Mouse (Mus musculus) stomach, embryonic 16.5 days (tissue): ENCODE measurements around the gene Trdn. TPM values are rescaled to one million over a fixed set of nuclear protein-coding genes. Genes with fewer than 3 reads are reported as not detected.

Source experiments
- ATAC-seq: fragments of 200-750 bp; cut with Nextera tagmentation; 2 replicates; pipeline ENCODE4 v1.8.0; 2017; ENCODE audit warnings: moderate number of reproducible peaks, moderate TSS enrichment; ENCODE audit not compliant: insufficient read depth, low FRiP score
- H3K27ac ChIP-seq: fragments of 300-500 bp; sonication (generic); 2 replicates; pipeline ENCODE4 v1.5.1; 2014; ENCODE audit warnings: low read length
- H3K27me3 ChIP-seq: fragments of 300-500 bp; sonication (generic); 2 replicates; pipeline ENCODE4 v1.6.1; 2014; ENCODE audit warnings: low read length, control low read depth, mixed read lengths; ENCODE audit not compliant: control insufficient read depth, insufficient read depth
- H3K36me3 ChIP-seq: fragments of 300-500 bp; sonication (generic); 2 replicates; pipeline ENCODE4 v1.6.1; 2014; ENCODE audit warnings: low read length; ENCODE audit not compliant: control insufficient read depth, insufficient read depth
- H3K4me1 ChIP-seq: fragments of 300-500 bp; sonication (generic); 2 replicates; pipeline ENCODE4 v1.6.1; 2014; ENCODE audit warnings: low read length, control low read depth, mixed read lengths; ENCODE audit not compliant: control insufficient read depth, insufficient read depth
- H3K4me2 ChIP-seq: fragments of 300-500 bp; sonication (generic); 2 replicates; pipeline ENCODE4 v1.6.1; 2014; ENCODE audit warnings: low read depth, low read length, mixed read lengths
- H3K4me3 ChIP-seq: fragments of 300-500 bp; sonication (generic); replicated peaks from 2 replicates; pipeline ENCODE4 v1.5.1; 2014; ENCODE audit warnings: mild to moderate bottlenecking, low read length
- H3K9ac ChIP-seq: fragments of 300-500 bp; sonication (generic); 2 replicates; pipeline ENCODE4 v1.6.1; 2014; ENCODE audit warnings: low read length
- H3K9me3 ChIP-seq: fragments of 300-500 bp; sonication (generic); replicated peaks from 2 replicates; pipeline ENCODE4 v1.6.1; 2016; ENCODE audit warnings: low read length, control low read depth; ENCODE audit not compliant: control insufficient read depth
- WGBS: fragments of 180-500 bp; shearing (Covaris S2); extraction: QIAGEN DNeasy Blood & Tissue Kit; methylation state at CpG from one replicate; pipeline ENCODE4 v1.1.7; 2014; 5-methylcytosine and 5-hydroxymethylcytosine counted together
- polyA plus RNA-seq: library from polyadenylated mRNA; unstranded; fragments of >200 nt; fragmentation: Nextera tagmentation; extraction: Ambion mirVana; gene quantifications from 2 replicates; pipeline ENCODE4 v1.2.1, GENCODE M21; 2015

Trdn gene
- polyA plus RNA-seq, 1 experiment from 2014 or later, result 11.1 TPM

- no peaks in the 10 kb centered on the region for H3K4me1 ChIP-seq
- H3K27ac ChIP-seq, result no peak overlapping the region
- H3K9me3 ChIP-seq, result no peaks in the 10 kb centered on the region
- H3K36me3 ChIP-seq, result no peaks in the 10 kb centered on the region
- H3K4me2 ChIP-seq, result no peak overlapping the region
- no peak for ATAC-seq
- no peak overlapping the region for H3K4me3 ChIP-seq
- no peaks in the 10 kb centered on the region for H3K27me3 ChIP-seq
- H3K9ac ChIP-seq, result no peak overlapping the region
Measured at GRCm38 (mm10) chr10:33107942-33108341, 27.6 kb downstream of the Trdn start.

GRCm38 (mm10) chr10:33123028-33123427 lies 42.7 kb downstream of the Trdn start:
- no peak for ATAC-seq
- no peak overlapping the region for H3K9ac ChIP-seq
- no peaks in the 10 kb centered on the region for H3K9me3 ChIP-seq
- H3K4me2 ChIP-seq, result no peak overlapping the region
- H3K4me3 ChIP-seq, result no peak overlapping the region
- no peaks in the 10 kb centered on the region for H3K4me1 ChIP-seq
- no peaks in the 10 kb centered on the region for H3K27me3 ChIP-seq
- H3K36me3 ChIP-seq, result no peaks in the 10 kb centered on the region
- H3K27ac ChIP-seq, result no peak overlapping the region

GRCm38 (mm10) chr10:33144911-33145310 lies 64.6 kb downstream of the Trdn start:
- Histone ChIP-seq H3K27ac (no peak overlapping the region), H3K4me1 (no peaks in the 10 kb centered on the region), H3K27me3 (no peaks in the 10 kb centered on the region), H3K9ac (no peak overlapping the region), H3K9me3 (no peaks in the 10 kb centered on the region), H3K4me3 (no peak overlapping the region), H3K36me3 (no peaks in the 10 kb centered on the region), H3K4me2 (no peak overlapping the region)
- 47% methylated on average over 1 of the region's 1 CpGs for WGBS
- ATAC-seq, result no peak

- H3K4me2 ChIP-seq, result no peak overlapping the region
- H3K27ac ChIP-seq, result no peak overlapping the region
- no peaks in the 10 kb centered on the region for H3K4me1 ChIP-seq
- ATAC-seq, result no peak
- H3K36me3 ChIP-seq, result no peaks in the 10 kb centered on the region
- no peaks in the 10 kb centered on the region for H3K9me3 ChIP-seq
- no peak overlapping the region for H3K4me3 ChIP-seq
- no peaks in the 10 kb centered on the region for H3K27me3 ChIP-seq
- H3K9ac ChIP-seq, result no peak overlapping the region
- 57% methylated on average over 2 of the region's 2 CpGs for WGBS
Measured at GRCm38 (mm10) chr10:33179731-33180631, 99.6 kb downstream of the Trdn start.

- Histone ChIP-seq H3K9ac (no peak overlapping the region), H3K4me2 (no peak overlapping the region), H3K36me3 (no peaks in the 10 kb centered on the region), H3K9me3 (no peaks in the 10 kb centered on the region), H3K4me3 (no peak overlapping the region), H3K27me3 (no peaks in the 10 kb centered on the region), H3K4me1 (no peaks in the 10 kb centered on the region), H3K27ac (no peak overlapping the region)
- 68% methylated on average over 1 of the region's 1 CpGs for WGBS
- ATAC-seq, result no peak
Measured at GRCm38 (mm10) chr10:33189031-33189430, 108.7 kb downstream of the Trdn start.

GRCm38 (mm10) chr10:33195919-33196318 lies 115.6 kb downstream of the Trdn start:
- ATAC-seq, result no peak
- WGBS, result 26% methylated on average over 1 of the region's 1 CpGs
- no peaks in the 10 kb centered on the region for H3K9me3 ChIP-seq
- H3K4me1 ChIP-seq, result no peaks in the 10 kb centered on the region
- no peak overlapping the region for H3K27ac ChIP-seq
- H3K4me2 ChIP-seq, result no peak overlapping the region
- no peak overlapping the region for H3K9ac ChIP-seq
- H3K36me3 ChIP-seq, result no peaks in the 10 kb centered on the region
- H3K4me3 ChIP-seq, result no peak overlapping the region
- no peaks in the 10 kb centered on the region for H3K27me3 ChIP-seq

GRCm38 (mm10) chr10:33198257-33198656 lies 117.9 kb downstream of the Trdn start:
- Histone ChIP-seq H3K27ac (no peak overlapping the region), H3K4me1 (no peaks in the 10 kb centered on the region), H3K4me2 (no peak overlapping the region), H3K36me3 (no peaks in the 10 kb centered on the region), H3K9me3 (no peaks in the 10 kb centered on the region), H3K27me3 (no peaks in the 10 kb centered on the region), H3K4me3 (no peak overlapping the region), H3K9ac (no peak overlapping the region)
- WGBS, result 78% methylated on average over 1 of the region's 1 CpGs
- ATAC-seq, result no peak

GRCm38 (mm10) chr10:33210411-33210810 lies 130.1 kb downstream of the Trdn start:
- no peak overlapping the region for H3K27ac ChIP-seq

GRCm38 (mm10) chr10:33253911-33254310 lies 173.6 kb downstream of the Trdn start:
- H3K4me1 ChIP-seq, result no peaks in the 10 kb centered on the region
- no peaks in the 10 kb centered on the region for H3K27me3 ChIP-seq
- no peak overlapping the region for H3K9ac ChIP-seq
- no peaks in the 10 kb centered on the region for H3K9me3 ChIP-seq
- no peak for ATAC-seq
- no peaks in the 10 kb centered on the region for H3K36me3 ChIP-seq
- no peak overlapping the region for H3K27ac ChIP-seq
- 76% methylated on average over 1 of the region's 1 CpGs for WGBS
- H3K4me3 ChIP-seq, result no peak overlapping the region
- no peak overlapping the region for H3K4me2 ChIP-seq

More at GRCm38 (mm10) chr10:33210411-33210810, 130.1 kb downstream of the Trdn start:
- Histone ChIP-seq H3K4me1 (no peaks in the 10 kb centered on the region), H3K4me3 (no peak overlapping the region), H3K9me3 (no peaks in the 10 kb centered on the region), H3K4me2 (no peak overlapping the region), H3K36me3 (no peaks in the 10 kb centered on the region), H3K9ac (no peak overlapping the region), H3K27me3 (no peaks in the 10 kb centered on the region)
- WGBS, result 56% methylated on average over 1 of the region's 1 CpGs
- ATAC-seq, result no peak
